Mouse (Mus musculus) left cerebral cortex, adult 9 months (tissue): ENCODE measurements around the gene Asnsd1.
"Not testable (repeated sequence)": the region's sequence is repeated elsewhere in the genome, so short reads cannot be mapped to it uniquely, and the experiment has no call there.

Experiments
- DNase-seq, 2 experiments: peaks; one replicate each; pipeline ENCODE4 v3.0.0; 2022; ENCODE audit warnings: low spot score in 2 of 2

Asnsd1 gene

DNA sequence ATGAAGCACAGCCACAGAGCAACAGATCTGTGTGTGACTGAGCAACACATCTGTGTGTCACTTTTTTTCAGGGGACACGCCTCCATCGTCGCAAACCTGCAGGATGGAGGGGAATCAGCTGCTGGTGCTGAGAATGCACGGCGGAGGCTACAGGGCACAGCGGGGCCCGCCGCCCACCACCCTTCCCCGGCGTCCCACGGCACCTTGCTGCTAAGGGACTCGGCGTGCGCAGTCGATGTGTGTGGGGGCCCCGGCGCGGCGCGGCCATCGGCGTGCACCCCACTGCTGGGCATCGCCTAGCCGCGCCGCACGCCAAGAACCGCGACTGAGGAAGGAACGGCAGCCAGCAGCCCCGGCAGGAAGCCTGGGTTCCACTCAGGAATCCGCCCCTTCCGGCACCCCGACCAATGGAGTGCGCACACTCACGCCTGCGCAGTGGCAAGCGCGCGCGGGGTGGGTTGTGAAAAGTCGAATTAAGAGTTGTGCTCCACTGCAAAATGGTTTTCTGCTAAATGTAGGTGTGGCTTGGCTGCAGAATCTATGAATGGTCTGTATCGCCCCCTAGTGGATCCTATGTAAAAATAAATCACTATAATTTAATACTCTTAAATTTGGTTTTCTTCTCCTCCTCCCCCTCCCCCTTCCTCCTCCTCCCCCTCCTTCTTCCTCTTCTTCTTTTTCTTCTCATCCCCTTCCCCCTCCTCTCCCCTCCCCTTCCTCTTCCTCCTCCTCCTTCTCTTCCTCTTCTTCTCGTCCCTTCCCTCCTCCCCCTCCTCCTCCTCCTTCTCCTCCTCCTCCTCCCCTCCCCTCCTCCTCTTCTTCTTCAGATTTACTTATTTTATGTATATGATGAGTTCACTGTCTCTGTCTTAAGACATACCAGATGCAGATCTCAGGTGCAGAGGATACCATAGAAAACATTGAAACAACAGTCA lies at the start of gene Asnsd1, which contains the start of the genes Asdurf and Gm28551:
Asnsd1 (minus strand) TSS at position 426 of the 935 bp plus-strand sequence.
Asdurf (minus strand) TSS at position 293 of the 935 bp plus-strand sequence.
Gm28551 (minus strand) TSS at position 341 of the 935 bp plus-strand sequence.
- DNase-seq: peak; percentile 93 to 98

DNA sequence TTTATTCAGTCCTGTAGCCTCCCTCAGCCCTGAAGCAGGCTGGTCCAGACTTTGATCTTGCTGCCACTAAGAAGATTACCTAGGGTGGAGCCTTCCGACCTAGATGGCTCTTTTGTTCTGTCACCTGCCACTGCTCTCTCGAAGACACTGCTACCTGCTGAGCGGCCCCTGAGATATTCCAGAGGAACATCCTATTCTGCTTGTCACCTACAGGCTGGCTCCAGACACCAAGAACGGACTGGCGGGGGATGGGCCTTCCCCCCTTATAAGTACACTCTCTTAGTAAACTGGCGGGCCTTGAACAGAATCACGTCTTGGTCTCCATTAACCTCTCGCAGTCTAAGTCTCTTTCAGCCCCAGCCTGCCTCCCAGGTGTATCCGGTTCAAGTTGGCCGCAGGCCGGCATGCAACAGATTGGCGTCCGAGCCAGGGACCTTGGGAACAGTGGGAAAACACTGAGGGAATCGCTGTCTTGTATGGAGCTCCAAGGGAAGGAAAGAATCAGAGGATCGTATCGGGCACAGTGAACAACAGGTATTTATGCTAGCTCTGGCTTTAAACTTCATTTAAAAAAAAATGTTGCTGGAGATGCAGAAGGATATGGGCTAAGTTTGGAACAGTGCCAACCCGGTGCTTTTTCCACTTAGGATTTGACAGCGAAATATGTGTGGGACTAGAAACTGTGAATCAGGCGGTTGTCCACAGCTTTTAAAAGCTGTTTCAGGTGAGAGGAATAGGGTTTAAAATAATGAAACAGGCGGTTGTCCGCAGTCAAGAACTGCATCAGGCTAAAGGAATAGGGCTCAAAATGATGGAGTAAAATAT lies 41.6 kb upstream of the Asnsd1 start:
- peak in 1 of 2 experiments; percentile 30 for DNase-seq

DNA sequence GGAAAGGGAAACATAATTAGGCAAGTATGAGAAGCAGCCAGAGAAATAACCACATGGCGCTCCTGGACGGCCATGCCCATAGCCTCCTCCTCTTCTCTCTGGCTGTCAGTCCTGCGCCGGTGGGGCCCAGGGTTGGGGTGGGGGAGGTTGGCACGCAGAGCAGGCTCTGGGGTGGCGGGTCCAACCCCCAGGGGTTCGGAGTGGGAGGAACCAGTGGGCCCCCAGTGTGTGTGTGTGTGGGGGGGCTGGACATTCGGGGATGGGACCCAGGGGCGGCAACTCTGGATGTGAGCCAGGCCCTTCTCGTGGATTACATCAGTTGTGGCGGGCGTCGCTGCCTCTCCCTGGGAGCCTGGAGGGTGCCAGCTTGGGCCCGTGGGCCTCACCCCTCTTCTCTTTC lies 36.2 kb upstream of the Asnsd1 start:
- no peak for DNase-seq

DNA sequence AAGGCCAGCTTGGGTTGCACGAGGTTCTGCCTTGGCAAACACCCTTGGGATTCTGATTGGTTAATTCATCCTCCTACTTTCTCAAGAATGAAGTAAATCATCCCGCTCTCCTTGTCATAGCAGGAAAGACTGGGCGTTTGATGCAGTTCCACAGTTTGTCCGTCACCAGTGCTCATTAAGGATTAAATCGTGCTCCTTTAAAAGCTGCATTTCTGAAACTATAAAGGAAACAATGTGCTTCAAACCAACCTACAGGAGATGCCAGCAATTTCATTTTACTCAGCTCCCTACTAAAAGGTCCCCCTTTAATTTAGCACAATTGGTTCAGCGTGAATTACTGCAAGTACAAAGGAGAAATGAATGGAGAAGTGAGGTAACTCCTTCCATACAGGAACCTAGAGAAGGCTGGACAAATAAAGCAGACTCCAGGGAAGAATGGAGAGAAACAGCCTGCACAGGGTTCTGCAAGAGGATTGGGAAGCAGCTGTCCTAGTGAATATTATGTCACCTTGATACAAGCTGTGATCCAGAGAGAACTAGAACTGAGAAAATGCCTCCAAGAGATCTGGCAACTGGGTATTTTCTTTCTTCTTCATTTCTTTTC lies 31.6 kb upstream of the Asnsd1 start:
- DNase-seq: no peak

DNA sequence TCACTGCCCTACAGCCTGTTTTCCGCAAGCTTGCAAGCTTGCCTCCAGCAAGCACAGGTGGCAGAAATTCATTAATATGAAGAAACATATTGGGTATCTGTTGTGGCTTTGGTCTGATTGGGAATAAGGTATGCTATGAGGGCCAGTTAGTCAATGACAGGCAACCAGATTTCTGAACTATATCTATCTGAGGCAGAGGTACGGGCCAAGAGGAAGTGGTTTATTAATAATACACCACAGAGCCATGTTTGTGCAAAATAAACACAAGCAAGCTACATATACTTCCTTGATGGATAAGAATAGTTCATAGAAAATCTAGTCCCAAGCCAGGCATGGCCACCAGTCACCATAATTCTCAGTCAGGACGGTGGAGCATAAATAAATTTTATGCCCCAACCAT lies 25.2 kb upstream of the Asnsd1 start:
- no peak for DNase-seq

- DNase-seq: not testable (repeated sequence)
Observed at GRCm38 (mm10) chr1:53375965-53376364, 23.4 kb upstream of the Asnsd1 start.

DNA sequence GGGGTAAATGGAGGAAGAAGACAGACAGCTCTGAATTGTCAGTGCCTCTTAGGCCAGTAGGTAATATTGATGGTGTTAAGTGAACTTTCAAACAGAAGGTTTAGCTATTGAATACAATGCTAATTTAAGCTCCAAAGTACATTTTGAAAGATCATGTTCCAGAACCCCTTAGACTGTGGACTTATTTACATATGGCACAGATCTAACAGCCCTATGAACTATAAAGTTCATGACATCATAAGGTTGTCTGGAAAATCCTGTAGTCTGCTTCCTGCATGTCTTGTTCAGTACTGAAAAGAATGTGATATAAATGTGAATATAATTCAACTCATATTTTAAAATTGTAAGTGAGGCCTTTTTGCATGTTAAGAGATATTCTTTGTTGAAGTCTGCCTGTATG lies 6.4 kb upstream of the Asnsd1 start:
- no peak for DNase-seq

DNA sequence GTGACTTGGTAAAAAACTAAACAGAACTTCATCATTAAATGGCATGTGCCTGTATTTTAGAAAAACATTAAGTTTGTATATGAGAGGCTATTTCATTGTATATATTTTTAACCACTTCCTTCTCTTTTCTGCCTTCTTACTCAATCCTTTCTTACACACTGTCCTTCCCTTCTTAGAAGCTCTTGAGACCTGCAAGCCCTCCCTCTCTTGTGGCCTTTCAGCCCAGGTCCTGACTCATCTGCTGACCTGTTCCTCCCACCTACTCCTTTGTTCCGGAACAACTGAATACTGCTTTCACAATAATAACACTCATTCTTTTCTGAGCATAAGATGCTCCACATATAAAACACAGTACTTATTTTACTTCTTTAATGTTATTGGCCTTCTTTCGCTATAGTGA lies 11.5 kb downstream of the Asnsd1 start:
- DNase-seq: no peak

GRCm38 (mm10) chr1:53337403-53337802 lies 15.1 kb downstream of the Asnsd1 start:
- DNase-seq: not testable (repeated sequence)

- DNase-seq: no peak
Observed at GRCm38 (mm10) chr1:53335465-53335864, 17.1 kb downstream of the Asnsd1 start.

DNA sequence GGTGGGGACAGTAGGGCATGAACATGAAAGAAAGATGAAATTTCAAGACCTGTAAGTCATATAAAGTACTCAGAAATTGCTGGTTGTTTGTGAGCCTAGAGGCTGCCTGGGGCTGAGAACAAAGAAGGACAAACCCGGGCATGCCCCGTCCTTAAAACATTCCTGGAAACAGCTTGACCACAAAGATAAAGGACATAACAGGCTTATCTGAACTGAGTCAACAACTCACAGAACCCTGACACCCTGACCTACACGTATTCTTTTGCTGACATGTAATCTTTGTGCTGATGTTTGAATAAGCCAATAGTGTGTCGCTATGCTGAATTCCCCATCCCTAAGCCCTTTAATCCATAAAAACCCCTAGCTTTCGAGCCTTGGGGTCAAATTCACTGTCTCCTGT lies 19.0 kb downstream of the Asnsd1 start:
- not testable (repeated sequence) for DNase-seq

DNA sequence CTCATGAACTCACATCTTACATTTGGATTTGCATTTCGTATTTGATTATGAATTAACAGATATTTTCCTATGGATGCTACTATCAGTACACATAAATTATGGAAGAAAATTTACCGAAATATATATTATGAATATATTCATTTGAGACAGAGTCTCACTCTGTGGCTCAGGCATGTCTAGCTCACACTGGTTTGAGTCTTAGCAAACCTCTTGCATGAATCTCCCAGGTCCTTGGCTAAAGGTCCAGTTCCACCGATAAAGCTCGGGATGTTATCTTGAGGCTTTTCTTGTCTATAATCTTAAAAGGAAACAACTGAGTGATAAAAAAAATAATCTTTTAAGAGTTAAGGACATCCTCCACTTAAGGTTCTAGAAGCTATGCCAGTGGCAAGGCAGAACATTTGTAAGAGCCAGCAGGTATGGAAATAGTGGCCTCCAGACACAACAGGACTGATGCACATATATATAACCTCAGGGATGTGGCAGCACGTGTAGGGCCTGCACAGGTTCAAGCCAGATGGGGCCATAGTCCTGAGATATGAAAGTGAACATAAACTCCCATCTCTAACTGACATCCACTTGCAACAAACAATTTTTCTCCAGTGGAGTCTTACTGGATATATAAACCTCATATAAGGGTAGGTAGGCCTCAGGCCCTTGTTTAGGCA lies 27.6 kb downstream of the Asnsd1 start:
- DNase-seq: no peak

DNA sequence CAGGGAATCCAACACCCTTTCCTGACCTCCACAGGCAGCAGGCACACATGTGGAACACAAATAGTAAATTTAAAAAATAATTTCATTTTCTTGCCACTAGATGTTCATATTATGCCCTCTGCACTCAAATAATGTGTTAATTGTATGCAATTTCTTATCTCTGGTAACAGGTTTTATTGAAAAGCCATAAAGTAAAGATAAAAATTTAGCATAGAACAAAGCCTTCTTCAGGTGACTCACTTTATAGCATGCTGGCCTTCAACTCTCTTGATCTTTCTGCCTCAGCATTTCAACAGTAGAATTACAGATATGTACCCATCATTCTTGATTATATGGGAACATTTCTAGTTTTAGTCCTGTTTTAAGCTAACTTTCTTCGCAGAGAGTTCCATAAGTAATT lies 28.3 kb downstream of the Asnsd1 start:
- DNase-seq: no peak

DNA sequence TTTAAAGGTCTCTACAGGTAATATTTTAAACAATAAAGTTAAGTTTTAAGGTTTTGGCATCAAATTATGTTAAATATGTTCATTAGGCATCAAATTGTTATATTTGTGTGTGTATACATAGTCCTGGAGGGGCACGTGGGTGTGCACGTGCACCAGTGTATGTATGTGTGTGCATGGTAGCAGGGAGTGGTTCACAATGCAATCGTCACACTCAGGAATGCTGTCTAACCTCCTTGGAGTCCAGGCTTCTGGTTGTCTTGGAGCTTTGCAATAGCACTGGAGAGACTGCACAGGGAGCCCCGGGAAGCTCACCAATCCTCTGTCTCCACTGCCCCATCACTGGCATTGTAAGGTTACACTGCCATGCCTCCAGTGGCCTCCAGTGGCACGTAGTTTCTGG lies 29.3 kb downstream of the Asnsd1 start:
- no peak for DNase-seq

DNA sequence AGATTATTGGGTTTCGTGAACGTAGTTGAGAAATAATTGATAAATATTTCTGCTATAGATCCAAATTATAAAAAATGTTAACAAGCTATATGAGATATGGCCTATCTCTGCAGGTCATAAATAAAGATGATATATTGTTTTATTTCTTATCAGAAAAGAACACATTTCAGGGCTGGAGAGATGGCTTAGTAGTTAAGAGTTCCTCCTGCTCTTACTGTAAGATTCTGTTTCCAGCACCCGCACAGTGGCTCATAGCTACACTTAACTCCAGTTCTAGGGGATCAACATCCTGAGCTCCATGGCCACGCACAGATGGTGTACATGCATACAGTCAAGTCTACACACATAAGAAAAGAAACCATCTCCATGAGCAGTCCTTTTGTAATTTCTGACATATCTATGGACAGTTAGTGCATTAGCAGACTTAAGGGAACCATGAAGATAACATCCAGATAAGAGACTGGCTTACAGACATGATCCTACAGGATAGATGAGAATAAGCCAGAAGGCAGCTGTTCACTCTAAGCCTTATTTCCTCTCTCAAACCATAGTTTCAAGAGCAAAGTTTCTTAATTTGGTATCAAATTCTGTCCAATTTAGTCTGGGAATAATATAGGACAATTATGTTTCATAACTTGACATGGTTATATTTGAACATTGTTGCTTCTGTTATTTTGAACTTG lies 30.7 kb downstream of the Asnsd1 start:
- no peak for DNase-seq

DNA sequence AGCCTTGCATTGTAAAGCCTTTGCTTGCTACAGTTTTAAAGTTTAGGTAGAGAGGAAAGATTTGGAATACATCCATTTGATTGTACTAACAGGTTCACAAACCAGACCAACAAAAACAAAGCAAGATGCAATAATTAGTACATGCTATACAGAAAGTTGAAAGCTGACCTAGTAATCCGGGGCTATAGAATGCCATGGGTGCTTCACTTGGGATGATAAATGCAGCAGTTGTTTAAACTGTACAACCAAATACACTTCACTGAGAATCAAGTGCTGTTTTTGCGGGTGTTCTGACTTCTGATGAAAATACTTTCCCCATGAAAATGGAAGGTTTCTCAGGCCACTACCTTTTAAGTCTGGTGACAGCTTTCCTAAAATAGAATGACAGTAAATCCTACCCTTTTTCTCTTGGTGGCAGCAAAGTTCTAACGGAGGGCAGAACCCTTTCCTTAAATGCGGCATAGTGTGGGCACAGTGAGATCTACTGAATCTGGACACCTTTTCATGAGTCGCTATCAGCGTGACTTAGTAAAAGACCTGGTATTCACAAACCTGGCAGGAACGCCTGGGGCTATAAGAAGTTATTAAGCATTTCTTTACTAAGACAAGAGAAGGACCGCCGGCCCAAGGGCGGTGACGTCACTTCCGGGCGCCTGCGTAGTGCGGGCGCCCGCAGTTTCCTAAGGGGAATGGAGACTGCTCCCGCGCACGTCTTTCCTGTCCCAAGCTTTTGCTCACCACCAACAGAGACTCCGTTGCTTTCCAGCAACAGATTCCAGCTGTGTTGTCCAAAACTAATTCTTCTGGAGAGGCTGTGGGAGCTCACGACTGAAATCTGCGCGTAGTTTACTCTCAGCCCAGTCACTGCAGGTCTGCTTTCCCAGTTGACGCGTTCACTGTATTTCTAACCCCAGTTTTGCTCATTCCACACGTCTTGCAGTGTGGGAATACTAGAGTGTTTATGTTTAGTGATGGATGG lies 39.3 kb downstream of the Asnsd1 start, which contains the start of gene Osgepl1:
Osgepl1 (plus strand) TSS at position 636 of the 979 bp plus-strand sequence.
- peak; percentile 54 to 85 for DNase-seq

DNA sequence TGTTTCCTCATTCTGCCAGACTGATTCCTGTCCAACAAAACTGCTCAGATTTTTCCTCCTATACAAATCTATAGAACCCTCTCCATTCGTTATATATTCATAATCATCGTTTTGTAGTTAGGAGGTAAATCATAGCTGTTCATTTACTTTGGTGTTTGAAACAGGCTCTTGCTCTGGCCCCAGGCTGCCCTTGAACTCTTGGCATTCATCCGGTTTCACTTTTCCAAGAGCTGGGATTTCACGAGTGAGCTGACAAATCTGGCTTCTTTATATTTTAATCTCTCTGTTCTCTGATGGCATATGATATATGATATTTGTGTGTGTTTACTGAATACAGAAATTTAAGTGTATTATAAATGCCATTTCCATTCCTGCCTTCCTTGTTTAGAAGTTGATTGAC lies 52.0 kb downstream of the Asnsd1 start:
- no peak for DNase-seq

DNA sequence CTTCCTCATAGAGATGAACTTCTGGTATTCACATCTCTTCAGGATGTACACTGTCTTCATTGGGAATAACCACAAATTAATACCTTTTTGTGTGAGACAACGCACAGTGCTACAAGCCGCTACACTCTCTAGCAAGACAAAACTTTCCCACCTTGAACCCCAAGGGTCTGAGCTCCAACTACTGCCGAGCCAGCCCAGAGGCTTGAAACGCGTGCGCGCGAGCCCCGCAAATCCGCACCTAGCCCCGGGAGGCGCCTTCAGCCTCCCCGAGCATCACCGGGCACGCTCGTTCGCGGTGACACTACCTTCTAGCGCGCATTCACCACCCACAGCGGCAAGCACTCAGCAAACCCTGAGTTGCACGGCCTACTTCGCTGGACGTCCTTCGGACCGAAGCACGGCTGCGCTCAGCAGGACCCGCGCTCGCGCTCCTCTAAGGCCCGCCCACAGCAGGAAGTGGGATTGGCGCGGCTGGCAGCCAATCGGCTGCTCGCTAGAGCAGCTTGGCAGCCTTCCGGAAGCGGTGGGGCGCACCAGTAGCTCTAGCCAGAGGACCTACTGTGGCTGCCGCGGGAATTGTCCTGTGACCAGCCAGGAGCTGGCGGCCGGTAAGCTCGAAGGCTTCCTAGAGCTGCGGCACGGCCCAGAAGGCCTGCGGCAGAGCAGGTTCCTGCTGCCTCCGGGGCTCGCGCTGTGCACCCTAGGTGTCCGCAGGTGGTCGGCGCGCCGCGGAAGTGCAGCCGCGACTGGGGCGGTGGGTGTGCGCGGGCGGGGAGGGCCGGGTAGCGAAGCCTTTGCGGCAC lies 55.8 kb downstream of the Asnsd1 start, which contains the start of the genes Pms1, Ormdl1 and Gm28778:
Pms1 (minus strand) TSS at position 438 of the 803 bp plus-strand sequence.
Ormdl1 (plus strand) TSS at position 515 of the 803 bp plus-strand sequence.
Gm28778 (plus strand) TSS at position 531 of the 803 bp plus-strand sequence.
- DNase-seq: peak; percentile 83 to 97
